Mouse (Mus musculus) midbrain, embryonic 11.5 days (tissue): Measurements from ENCODE around the gene Sp100. TPM values are rescaled to one million over a fixed set of nuclear protein-coding genes. Genes with fewer than 3 reads are reported as not detected.

Experiments
- ATAC-seq: fragments of 200-750 bp; cut with Nextera tagmentation; 2 replicates; pipeline ENCODE4 v1.8.0; 2017; ENCODE audit warnings: moderate TSS enrichment, moderate library complexity; ENCODE audit not compliant: low FRiP score
- DNase-seq: peaks from one replicate; pipeline ENCODE4 v3.0.0; 2015; ENCODE audit warnings: low spot score; ENCODE audit errors: missing footprints
- H3K27ac ChIP-seq: fragments of 300-500 bp; sonication (generic); 2 replicates; pipeline ENCODE4 v1.5.1; 2014; ENCODE audit warnings: low read depth, low read length
- H3K27me3 ChIP-seq: fragments of 300-500 bp; sonication (generic); 2 replicates; pipeline ENCODE4 v1.6.1; 2014; ENCODE audit warnings: mild to moderate bottlenecking, low read length, moderate library complexity, mixed read lengths; ENCODE audit not compliant: control insufficient read depth, insufficient read depth
- H3K36me3 ChIP-seq: fragments of 300-500 bp; sonication (generic); 2 replicates; pipeline ENCODE4 v1.6.1; 2014; ENCODE audit warnings: mild to moderate bottlenecking, low read length, moderate library complexity, mixed read lengths; ENCODE audit not compliant: control insufficient read depth, insufficient read depth
- H3K4me1 ChIP-seq: fragments of 300-500 bp; sonication (generic); 2 replicates; pipeline ENCODE4 v1.6.1; 2014; ENCODE audit warnings: low read length; ENCODE audit not compliant: control insufficient read depth, insufficient read depth
- H3K4me2 ChIP-seq: fragments of 300-500 bp; sonication (generic); 2 replicates; pipeline ENCODE4 v1.6.1; 2014; ENCODE audit warnings: mild to moderate bottlenecking, moderate library complexity
- H3K4me3 ChIP-seq: fragments of 300-500 bp; sonication (generic); 2 replicates; pipeline ENCODE4 v1.5.1; 2014; ENCODE audit warnings: low read depth, low read length
- H3K9ac ChIP-seq: fragments of 300-500 bp; sonication (generic); 2 replicates; pipeline ENCODE4 v1.6.1; 2014; ENCODE audit warnings: low read length
- H3K9me3 ChIP-seq: fragments of 300-500 bp; sonication (generic); 2 replicates; pipeline ENCODE4 v1.6.1; 2016; ENCODE audit warnings: low read length; ENCODE audit not compliant: control insufficient read depth
- WGBS: fragments of 180-500 bp; shearing (Covaris S2); extraction: QIAGEN DNeasy Blood & Tissue Kit; methylation state at CpG from one replicate; pipeline ENCODE4 v1.1.7; 2014; 5-methylcytosine and 5-hydroxymethylcytosine counted together
- polyA plus RNA-seq: library from polyadenylated mRNA; unstranded; fragments of >200 nt; fragmentation: Nextera tagmentation; extraction: Ambion mirVana; gene quantifications from 2 replicates; pipeline ENCODE4 v1.2.1, GENCODE M21; 2014

Sp100 gene
- polyA plus RNA-seq, 1 experiment from 2014 or later, result 0.74 TPM

- Histone ChIP-seq H3K36me3 (no peaks in the 10 kb centered on the region), H3K4me3 (no peak overlapping the region), H3K27me3 (no peaks in the 10 kb centered on the region), H3K4me2 (no peak overlapping the region), H3K9me3 (no peaks in the 10 kb centered on the region), H3K9ac (no peak overlapping the region), H3K4me1 (no peaks in the 10 kb centered on the region), H3K27ac (no peak overlapping the region)
- ATAC-seq (peak; percentile 46; the same call in 1 of the 2 replicates), DNase-seq (no peak)
- WGBS, result 65% methylated on average over 7 of the region's 7 CpGs
These were observed 66.7 kb downstream of the Sp100 start for GRCm38 (mm10) chr1:85716447-85717027.

GRCm38 (mm10) chr1:85719049-85719448 is 69.3 kb downstream of the Sp100 start:
- Histone ChIP-seq H3K4me2 (no peak overlapping the region), H3K4me3 (no peak overlapping the region), H3K36me3 (no peaks in the 10 kb centered on the region), H3K27me3 (no peaks in the 10 kb centered on the region), H3K9ac (no peak overlapping the region), H3K9me3 (no peaks in the 10 kb centered on the region), H3K4me1 (no peaks in the 10 kb centered on the region), H3K27ac (no peak overlapping the region)
- 88% methylated on average over 4 of the region's 4 CpGs for WGBS
- ATAC-seq (no peak), DNase-seq (no peak)

- ATAC-seq, result peak; percentile 70
- Histone ChIP-seq H3K27ac (no peak overlapping the region), H3K4me2 (no peak overlapping the region), H3K36me3 (no peaks in the 10 kb centered on the region), H3K27me3 (no peaks in the 10 kb centered on the region), H3K4me1 (no peaks in the 10 kb centered on the region), H3K9ac (no peak overlapping the region), H3K9me3 (no peaks in the 10 kb centered on the region), H3K4me3 (no peak overlapping the region)
- no peak for DNase-seq
- 76% methylated on average over 10 of the region's 10 CpGs for WGBS
These were observed 70.6 kb downstream of the Sp100 start for GRCm38 (mm10) chr1:85720220-85720893.

GRCm38 (mm10) chr1:85730471-85730870 is 80.7 kb downstream of the Sp100 start:
- no peaks in the 10 kb centered on the region for H3K4me1 ChIP-seq
- no peaks in the 10 kb centered on the region for H3K9me3 ChIP-seq
- H3K4me2 ChIP-seq, result no peak overlapping the region
- ATAC-seq (no peak), DNase-seq (no peak)
- WGBS, result 80% methylated on average over 6 of the region's 6 CpGs
- H3K4me3 ChIP-seq, result no peak overlapping the region
- H3K27ac ChIP-seq, result no peak overlapping the region
- H3K36me3 ChIP-seq, result no peaks in the 10 kb centered on the region
- H3K27me3 ChIP-seq, result no peaks in the 10 kb centered on the region
- no peak overlapping the region for H3K9ac ChIP-seq

- no peaks in the 10 kb centered on the region for H3K36me3 ChIP-seq
- 79% methylated on average over 3 of the region's 3 CpGs for whole genome bisulfite sequencing
- H3K4me1 ChIP-seq, result 0 out of 2 replicates have a peak, but pooled peaks cover 2% of the 10 kb centered on the region
- H3K27me3 ChIP-seq, result no peaks in the 10 kb centered on the region
- H3K4me2 ChIP-seq, result no peak overlapping the region
- no peak for ATAC-seq
- no peak for DNase-seq
- no peak overlapping the region for H3K27ac ChIP-seq
- no peak overlapping the region for H3K9ac ChIP-seq
- H3K9me3 ChIP-seq, result no peaks in the 10 kb centered on the region
- no peak overlapping the region for H3K4me3 ChIP-seq
These were observed 82.8 kb downstream of the Sp100 start for GRCm38 (mm10) chr1:85732581-85732980.

GRCm38 (mm10) chr1:85734511-85734910 is 84.7 kb downstream of the Sp100 start:
- Histone ChIP-seq H3K9ac (no peak overlapping the region), H3K4me3 (no peak overlapping the region), H3K4me2 (no peak overlapping the region), H3K36me3 (no peaks in the 10 kb centered on the region), H3K4me1 (0 out of 2 replicates have a peak, but pooled peaks cover 2% of the 10 kb centered on the region), H3K27ac (no peak overlapping the region), H3K9me3 (no peaks in the 10 kb centered on the region), H3K27me3 (no peaks in the 10 kb centered on the region)
- WGBS, result 79% methylated on average over 1 of the region's 1 CpGs
- ATAC-seq (no peak), DNase-seq (no peak)

- DNase-seq, result no peak
- H3K4me2 ChIP-seq, result no peak overlapping the region
- 75% methylated on average over 13 of the region's 13 CpGs for WGBS
These were observed 85.8 kb downstream of the Sp100 start for GRCm38 (mm10) chr1:85735463-85736123.

GRCm38 (mm10) chr1:85736355-85737184 is 86.8 kb downstream of the Sp100 start:
- no peak overlapping the region for H3K4me3 ChIP-seq

More at GRCm38 (mm10) chr1:85735463-85736123, 85.8 kb downstream of the Sp100 start:
- Histone ChIP-seq H3K4me1 (0 out of 2 replicates have a peak, but pooled peaks cover 2% of the 10 kb centered on the region), H3K36me3 (no peaks in the 10 kb centered on the region), H3K4me3 (no peak overlapping the region), H3K9ac (no peak overlapping the region), H3K9me3 (no peaks in the 10 kb centered on the region), H3K27me3 (no peaks in the 10 kb centered on the region), H3K27ac (no peak overlapping the region)
- ATAC-seq, result 0 out of 2 replicates have a peak, but pooled peaks have one; percentile 25

More at GRCm38 (mm10) chr1:85736355-85737184, 86.8 kb downstream of the Sp100 start:
- 0 out of 2 replicates have a peak, but pooled peaks cover 2% of the 10 kb centered on the region for H3K4me1 ChIP-seq
- peak overlapping the region; percentile 38; the same call in 1 of the 2 replicates for H3K4me2 ChIP-seq
- WGBS, result 39% methylated on average over 18 of the region's 18 CpGs
- H3K27ac ChIP-seq, result no peak overlapping the region
- H3K36me3 ChIP-seq, result no peaks in the 10 kb centered on the region
- no peaks in the 10 kb centered on the region for H3K27me3 ChIP-seq
- H3K9ac ChIP-seq, result peak overlapping the region; percentile 48
- peak; percentile 96 for DNase-seq
- ATAC-seq, result peak; percentile 59
- no peaks in the 10 kb centered on the region for H3K9me3 ChIP-seq
